Mouse (Mus musculus): ENCODE data around the gene Got1.
A peak's percentile ranks its signal among the peaks of the same experiment; 100 is the strongest.

The Got1 gene

DNA sequence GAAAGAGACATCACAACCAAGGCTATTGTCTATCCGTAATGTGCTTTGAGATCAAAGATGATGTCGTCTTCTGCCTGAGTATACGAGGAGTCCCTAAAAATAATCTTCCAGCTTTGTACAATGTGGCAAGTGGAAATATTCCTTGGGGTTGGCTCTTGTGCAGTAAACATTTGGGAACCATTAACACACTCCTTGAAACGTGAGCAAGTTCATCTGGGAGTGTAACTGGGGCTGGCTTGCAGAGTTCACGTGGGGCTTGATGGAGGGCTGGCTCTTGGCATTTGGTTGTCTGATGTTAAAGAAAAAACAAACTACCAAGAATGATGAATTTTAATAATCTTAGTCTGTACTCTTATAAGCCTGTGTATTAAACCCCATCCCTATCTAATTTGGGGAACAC is 45.0 kb downstream of the Got1 start:
- DNase-seq (ENCODE audit: low spot score) = no peak

DNA sequence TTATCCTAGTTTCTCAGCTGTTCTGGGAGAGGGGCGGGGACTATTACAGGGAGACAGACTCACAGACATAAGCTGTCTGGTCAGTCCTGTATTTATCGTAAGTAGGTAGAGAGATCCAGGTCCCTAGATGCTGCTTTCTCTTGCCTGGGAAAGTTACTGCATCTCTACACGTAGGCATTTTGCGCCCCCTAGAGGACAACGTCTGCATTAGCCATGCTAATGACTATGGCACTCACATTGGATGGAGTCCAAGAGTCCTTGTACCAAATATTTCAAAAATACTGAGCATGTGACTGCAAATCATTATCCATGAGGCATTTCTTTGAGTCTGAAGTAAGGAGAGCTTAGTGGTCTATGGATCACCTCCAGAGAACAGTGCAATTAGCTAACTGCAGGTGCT is 45.5 kb downstream of the Got1 start:
- DNase-seq (ENCODE audit: low spot score) = peak; percentile 73

DNA sequence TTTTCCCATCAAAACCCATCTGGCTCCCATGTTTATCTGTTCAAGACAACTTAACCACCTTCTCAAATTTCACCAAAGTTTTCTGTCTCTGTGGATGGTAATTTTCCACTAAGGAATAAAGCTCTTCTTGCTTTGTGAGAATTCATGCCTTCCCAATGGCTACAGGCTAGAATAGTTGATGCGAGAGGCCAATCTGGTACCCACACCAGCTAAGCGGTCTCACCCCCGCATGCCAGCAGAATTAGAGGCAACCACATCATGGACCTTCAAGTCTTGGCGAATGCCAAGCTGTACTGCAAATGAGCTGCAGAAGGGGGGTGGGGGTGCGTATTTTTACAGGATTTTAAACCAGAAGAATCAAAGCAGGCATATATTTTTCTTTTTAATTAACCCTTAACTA is 47.0 kb downstream of the Got1 start:
- no peak for DNase-seq (ENCODE audit: low spot score)

DNA sequence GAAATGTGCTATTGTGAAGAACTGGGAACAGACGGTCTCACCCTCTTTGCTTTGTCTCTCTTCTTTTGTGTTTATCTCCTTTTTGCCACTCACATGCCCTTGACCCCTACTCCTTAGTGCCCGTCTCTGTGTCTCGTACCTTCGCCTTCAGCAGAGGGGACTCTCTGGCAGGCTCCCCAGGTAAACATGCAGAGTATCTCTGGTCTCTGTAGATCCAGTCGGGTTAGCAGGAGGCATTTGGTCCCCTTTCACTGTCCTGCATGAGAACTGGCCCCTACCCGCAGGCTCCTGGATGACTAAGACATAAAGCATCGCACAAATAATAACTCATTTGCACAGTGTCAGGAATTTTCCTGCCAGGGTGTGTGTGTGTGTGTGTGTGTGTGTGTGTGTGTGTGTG is 48.3 kb downstream of the Got1 start:
- DNase-seq (ENCODE audit: low spot score) = no peak

DNA sequence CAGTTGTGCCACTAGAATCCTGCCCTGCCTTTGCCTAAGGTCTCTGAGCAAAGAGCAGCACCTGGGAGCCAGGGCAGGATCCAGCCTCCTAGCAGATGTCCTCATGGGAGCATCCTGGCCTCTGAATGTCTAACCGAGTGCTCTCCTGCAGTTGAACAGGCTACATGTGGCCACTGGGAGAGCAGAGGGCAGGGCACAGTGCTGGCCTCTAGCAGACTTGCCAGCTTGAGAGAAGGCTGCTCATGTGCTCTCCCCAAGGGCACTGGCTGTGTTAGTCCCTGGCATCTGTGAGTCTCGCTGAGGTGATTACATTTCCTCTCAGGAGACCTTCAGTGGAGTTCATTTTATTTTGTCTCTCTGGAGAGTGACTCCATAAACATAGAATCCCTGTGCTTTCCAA is 48.8 kb downstream of the Got1 start:
- no peak for DNase-seq (ENCODE audit: low spot score)

DNA sequence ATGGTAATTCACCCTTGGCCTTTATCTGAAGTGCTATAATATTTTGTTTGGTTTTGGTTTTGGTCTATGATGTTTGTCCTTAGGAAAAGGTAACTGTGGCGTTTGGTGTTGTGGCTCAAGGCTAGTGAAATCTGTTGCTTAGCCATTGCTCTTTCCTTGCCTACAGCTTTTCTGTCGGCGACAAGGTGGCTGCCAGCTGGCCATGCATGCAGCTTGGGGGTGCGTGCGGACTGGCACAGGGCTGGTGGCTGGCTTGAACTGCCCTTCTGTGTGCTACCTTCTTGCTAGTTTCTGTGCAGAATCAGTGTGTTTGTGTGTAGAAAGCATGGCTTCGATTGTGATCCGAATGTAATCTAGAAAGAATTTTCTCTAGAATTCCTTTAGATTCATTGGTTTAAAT is 51.6 kb downstream of the Got1 start:
- DNase-seq (ENCODE audit: low spot score) = no peak

DNA sequence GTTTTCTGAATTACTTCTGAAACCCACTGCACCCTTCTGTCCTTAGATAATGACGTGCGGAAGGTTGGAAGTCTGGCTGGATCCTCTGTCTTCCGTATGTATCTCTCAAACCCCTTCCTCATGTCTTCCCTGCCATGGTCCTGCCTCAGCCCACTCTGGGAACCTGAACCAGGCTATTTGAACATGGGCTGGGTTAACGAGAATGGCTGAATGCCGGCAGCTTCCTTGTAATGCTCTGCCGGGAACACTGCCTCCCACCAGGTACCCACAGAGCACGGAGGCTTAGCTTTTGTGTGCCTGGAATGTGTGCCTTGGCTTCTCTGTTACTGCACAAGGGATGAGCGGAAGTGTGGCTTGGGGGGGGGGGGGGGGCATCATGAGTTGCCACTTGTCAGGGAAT is 52.1 kb downstream of the Got1 start:
- no peak for DNase-seq (ENCODE audit: low spot score)

DNA sequence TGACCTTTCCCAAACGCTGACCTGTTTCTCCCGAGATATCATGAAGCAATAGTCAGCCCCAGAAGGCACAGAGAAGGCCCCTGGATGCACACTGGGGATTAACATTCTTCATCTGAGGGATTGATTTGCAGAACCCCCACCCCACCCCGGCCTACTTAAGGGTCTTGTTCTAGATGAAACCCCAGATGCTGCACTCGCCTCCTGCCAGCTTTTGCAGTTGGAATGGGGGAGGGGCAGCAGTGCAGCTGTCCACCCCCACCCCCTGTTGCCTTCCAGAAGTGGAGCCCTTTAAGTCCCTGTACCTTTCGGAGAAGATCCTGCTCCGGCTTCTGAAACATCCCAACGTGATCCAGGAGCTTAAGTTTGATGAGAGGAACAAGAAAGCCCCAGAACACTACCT is 55.1 kb downstream of the Got1 start:
- no peak for DNase-seq (ENCODE audit: low spot score)

DNA sequence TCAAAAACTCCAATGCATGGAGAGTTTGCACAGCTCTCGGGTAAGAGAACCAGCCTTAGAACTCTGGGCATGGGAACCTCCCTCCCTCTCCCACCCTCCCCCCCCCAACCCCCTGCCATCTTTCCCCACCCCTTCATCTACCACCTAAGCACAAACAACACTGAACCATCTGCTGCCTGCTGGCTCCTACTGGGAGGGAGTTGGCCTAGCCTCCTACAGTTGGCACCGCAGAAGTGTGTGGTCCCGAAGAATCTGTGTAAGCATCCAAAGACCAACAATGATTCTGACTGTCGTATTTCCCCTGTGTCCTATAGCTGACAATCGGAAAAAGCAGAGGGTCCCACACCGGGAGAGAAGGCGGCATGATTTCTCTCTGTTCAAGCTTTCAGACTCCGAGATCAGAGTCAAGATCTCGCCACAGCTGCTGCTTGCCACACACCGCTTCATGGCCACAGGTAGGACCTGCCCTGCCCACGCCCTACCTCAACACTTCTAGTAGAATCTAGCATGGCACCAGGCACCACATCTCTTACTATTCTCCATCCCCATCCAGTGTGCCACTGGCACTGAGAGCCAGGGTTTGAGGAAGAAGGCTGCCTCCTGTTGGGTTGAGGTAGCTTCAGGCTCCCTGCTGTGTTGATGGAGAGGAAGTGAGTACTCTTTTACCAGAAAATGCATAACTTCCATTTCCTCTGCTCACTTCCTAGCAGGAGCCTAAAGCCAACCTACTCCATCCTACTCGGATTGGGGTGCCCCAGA is 56.3 kb downstream of the Got1 start:
- DNase-seq (ENCODE audit: low spot score) = no peak

DNA sequence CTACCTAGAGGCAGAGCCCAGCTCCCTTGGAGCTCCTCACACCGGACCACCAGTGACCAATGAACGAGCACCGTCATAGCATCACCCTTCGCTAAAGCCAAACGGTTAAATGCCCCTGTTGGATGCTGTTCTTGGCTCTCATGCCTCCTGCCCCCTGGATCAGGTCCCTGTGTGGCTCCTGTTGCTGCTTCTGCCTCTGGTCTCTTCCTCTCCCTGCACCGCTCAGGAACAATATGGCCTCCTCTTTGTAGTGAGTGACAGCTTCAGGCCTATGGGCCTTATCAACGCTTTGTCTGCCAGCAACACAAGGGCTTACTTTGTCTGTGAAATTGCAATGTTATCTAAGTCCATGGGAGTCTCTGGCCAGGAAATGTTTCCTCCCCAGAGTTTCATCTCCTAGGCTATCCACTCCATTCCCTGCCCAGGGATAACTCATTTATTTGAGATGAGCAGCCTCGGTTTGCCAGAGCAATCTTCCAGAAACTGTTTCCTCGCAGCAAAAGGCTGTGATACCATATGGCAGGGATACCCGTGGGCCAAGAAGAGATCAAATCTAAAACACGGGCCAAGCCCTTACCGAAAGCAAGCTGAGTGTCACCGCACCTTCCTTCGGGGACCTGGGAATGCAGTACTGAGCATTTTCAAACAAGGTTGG is 58.7 kb downstream of the Got1 start:
- DNase-seq (ENCODE audit: low spot score) = no peak

DNA sequence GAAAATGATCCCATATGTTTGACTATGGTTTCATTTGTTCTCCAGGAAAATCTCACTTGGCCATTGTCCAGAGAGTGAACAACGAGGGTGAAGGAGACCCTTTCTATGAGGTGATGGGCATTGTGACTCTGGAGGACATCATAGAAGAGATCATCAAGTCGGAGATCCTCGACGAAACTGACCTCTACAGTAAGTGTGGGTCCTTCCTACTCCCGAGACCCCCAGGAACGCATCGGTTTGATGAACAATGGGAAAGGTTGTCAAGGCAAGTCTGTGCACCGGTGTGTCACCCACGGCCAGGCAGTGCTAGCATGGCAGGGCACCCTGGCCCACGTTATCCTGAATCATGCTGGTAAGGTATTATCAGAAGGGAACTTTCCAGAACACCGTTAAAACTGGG is 59.3 kb downstream of the Got1 start:
- no peak for DNase-seq (ENCODE audit: low spot score)

DNA sequence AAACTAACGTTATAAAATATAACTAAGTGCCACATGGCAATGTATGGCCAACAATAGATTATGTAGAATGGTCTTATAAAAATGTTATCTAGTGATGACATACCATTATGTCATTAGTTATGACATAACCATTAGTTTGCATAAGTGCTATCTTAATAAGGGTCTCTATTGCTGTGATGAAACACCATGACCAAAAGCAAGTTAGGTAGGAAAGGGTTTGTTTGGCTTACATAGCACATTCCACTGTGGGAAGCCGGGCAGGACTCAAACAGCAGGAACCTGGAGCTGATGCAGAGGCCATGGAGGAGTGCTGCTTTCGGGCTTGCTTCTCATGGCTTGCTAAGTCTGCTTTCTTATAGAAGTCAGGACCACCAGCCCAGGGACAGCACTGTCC is 60.1 kb downstream of the Got1 start:
- DNase-seq (ENCODE audit: low spot score) = no peak

DNA sequence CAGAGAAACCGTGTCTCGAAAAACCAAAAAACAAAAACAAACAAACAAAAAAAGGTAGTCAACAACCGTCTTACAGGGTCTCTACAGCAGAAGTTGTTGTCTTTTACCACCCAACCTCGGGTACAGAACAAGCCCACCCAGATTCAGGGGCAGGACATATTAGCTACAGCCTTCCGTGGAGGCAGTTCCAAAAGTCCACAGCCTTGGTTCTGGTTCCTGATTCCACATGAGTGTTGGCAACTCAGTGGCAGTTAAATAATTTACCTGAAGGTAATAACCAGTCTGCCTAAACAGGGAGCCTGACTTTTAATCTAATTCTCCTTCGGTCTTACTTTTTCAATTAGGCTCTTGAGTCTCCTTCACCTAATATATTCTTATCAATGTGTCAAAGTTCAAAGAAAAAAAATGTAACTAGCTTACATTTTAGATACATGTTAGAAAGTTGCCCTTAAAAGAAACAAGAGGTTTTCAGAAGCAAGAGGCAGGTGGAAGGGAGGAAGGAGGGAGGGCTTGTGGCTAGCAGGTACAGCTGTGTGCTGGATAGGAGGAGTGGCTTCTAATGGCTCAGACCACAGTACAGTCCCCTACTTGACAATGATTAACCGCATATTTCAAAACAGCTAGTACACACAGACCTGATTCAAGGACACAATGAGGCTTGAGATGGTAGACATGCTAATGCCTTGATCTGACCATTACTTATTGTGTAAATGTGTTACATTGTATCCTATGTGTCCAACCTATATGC is 60.7 kb downstream of the Got1 start:
- DNase-seq (ENCODE audit: low spot score) = no peak

DNA sequence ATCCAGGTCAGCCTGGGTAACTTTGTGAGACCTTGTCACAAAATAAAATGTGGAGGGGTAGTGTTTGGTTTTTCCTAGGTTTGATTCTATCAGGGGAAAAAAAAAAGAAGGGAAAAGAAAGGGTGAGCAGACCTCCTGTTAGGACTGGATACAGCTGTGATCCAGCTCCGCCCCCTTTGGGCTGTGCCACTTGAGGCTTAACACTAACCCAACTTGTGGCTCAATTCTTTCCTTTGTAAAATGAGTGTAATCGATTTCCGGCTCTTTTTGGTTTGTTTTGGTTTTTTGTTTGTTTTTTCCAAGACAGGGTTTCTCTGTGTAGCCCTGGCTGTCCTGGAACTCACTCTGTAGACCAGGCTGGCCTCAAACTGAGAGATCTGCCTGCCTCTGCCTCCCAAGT is 62.3 kb downstream of the Got1 start:
- no peak for DNase-seq (ENCODE audit: low spot score)

DNA sequence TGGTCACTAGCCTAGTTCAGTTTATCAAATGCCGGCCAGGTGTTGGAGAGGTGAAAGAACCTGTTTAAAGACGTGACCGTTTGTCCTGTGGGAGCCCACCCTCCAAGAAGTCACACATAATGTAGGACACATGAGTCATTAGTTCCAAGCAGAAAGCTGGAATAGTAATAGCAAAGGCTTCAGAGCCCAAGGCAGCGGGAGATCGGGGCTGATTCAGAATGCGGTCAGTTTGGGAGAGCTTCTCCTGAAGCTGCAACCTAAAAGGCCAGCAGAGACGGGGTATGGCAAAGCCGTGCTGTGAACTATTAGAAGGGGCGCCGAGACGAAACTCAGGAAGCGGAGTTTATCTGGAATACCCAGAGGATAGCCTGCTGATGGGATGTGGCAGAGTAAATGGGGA is 63.9 kb downstream of the Got1 start:
- DNase-seq (ENCODE audit: low spot score) = no peak

DNA sequence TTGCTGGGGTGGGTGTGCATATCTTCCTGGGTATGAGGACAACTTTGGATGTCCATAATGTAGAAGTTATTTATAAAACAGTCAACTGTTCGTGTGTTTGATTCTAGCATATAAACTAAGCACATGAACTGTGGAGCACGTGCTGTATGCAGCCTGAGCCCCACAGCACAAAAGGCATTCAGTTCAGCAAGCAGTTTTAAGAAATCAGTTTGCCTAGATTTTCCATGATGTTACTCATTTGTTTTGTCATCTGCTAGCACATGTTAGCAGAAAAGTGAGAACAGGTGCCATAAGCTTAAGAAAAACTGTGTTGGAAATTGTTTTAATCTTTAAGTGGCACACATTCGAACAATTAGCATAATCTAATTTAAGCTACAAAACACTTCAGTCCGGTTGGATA is 64.5 kb downstream of the Got1 start:
- DNase-seq (ENCODE audit: low spot score) = no peak

DNA sequence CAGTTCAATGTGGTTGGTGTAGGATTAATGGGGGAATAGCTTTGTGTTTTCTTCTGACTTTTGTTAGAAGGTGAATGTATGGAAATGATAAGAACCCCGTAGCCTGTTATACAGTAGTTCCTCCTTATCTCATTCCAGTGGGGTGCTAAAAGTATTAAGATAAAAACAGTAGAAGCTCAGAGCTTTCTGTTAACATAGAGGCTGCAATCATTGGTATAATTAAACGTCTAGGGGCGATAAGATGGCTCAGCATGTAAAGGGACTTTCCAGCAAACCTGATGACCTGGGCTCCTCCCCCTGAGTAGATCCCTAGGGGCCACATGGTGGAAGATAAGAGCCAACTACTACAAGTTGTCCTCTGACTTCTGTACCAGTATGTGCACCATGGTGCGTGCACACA is 71.4 kb downstream of the Got1 start:
- no peak for DNase-seq (ENCODE audit: low spot score)

DNA sequence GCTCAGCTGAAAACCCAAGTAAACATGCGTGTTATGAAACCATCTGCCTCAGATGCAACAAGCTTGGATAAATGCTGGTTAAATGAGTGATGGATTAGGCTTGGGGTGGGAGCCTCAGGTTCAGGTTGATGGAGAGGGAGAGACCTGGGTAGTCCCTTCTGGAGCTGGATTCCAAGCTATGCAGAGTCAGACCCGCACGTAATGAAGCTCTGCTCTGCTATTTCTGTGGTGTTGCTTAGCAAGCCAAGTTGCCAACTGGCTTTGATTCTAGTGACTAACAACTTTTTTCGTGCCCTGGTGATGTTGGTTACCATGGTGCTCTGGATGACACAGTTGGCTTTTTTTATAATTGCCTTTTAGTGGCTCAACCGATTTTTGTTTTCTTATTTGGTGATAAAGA is 72.2 kb downstream of the Got1 start:
- no peak for DNase-seq (ENCODE audit: low spot score)

DNA sequence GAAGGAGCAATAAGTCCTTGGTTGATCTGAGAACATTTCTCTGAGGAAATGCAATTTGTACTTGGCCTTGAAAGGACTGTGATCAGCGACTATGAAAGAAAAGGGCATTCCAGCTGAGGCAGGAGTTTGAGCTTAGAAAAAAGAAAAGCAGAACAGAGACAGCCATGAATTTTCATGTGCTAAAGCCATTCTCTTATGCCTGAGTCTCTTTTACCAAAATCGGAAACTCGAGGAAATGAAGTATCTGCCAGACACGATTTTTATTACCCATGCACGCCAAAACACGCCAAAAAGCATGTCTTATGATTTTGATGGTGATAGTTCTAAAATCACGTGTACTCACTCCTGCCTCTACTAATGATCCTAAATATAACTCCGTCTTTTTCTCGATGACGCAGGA is 72.8 kb downstream of the Got1 start:
- no peak for DNase-seq (ENCODE audit: low spot score)

Data from urinary bladder, postnatal 14 days (tissue).